Mouse (Mus musculus): Measurements from ENCODE around the gene Zdhhc9. TPM values are rescaled to one million over a fixed set of nuclear protein-coding genes. Genes with fewer than 3 reads are reported as not detected.

Gene Zdhhc9
- polyA plus RNA-seq, 1 experiment from 2014 or later, result 5.3 TPM

GRCm38 (mm10) chrX:48193235-48194152, 15.2 kb downstream of the Zdhhc9 start:
- H3K36me3 ChIP-seq (ENCODE audit: control insufficient read depth, insufficient read depth, low read length), result no peaks in the 10 kb centered on the region; the same call in 1 of the 2 replicates
- H3K4me1 ChIP-seq (ENCODE audit: control insufficient read depth, insufficient read depth, low read length), result no peaks in the 10 kb centered on the region
- no peak overlapping the region for H3K9ac ChIP-seq (ENCODE audit: low read depth, low read length)
- H3K27me3 ChIP-seq (ENCODE audit: control insufficient read depth, insufficient read depth, low read length), result no peaks in the 10 kb centered on the region
- no peak overlapping the region for H3K27ac ChIP-seq (ENCODE audit: low read depth, low read length)
- H3K4me3 ChIP-seq (ENCODE audit: low read length), result no peak overlapping the region
- 67% methylated on average over 14 of the region's 14 CpGs for WGBS
- peak; percentile 91 for ATAC-seq (ENCODE audit: low FRiP score, low TSS enrichment)
- H3K9me3 ChIP-seq (ENCODE audit: control insufficient read depth, low read length), result no peaks in the 10 kb centered on the region
- H3K4me2 ChIP-seq (replicated peaks; ENCODE audit: low read depth, low read length), result no peak overlapping the region

- no peak overlapping the region for H3K27ac ChIP-seq (ENCODE audit: low read depth, low read length)
- H3K4me2 ChIP-seq (replicated peaks; ENCODE audit: low read depth, low read length), result no peak overlapping the region
- no peaks in the 10 kb centered on the region; the same call in 1 of the 2 replicates for H3K36me3 ChIP-seq (ENCODE audit: control insufficient read depth, insufficient read depth, low read length)
- H3K9me3 ChIP-seq (ENCODE audit: control insufficient read depth, low read length), result no peaks in the 10 kb centered on the region
- H3K4me1 ChIP-seq (ENCODE audit: control insufficient read depth, insufficient read depth, low read length), result no peaks in the 10 kb centered on the region
- H3K27me3 ChIP-seq (ENCODE audit: control insufficient read depth, insufficient read depth, low read length), result no peaks in the 10 kb centered on the region
- H3K9ac ChIP-seq (ENCODE audit: low read depth, low read length), result no peak overlapping the region
- no peak for ATAC-seq (ENCODE audit: low FRiP score, low TSS enrichment)
- WGBS, result 85% methylated on average over 6 of the region's 6 CpGs
- no peak overlapping the region for H3K4me3 ChIP-seq (ENCODE audit: low read length)
These were observed 17.4 kb downstream of the Zdhhc9 start for GRCm38 (mm10) chrX:48191261-48191660.

GRCm38 (mm10) chrX:48184703-48185102, 24.0 kb downstream of the Zdhhc9 start:
- H3K27ac ChIP-seq (ENCODE audit: low read depth, low read length), result no peak overlapping the region
- no peak overlapping the region for H3K4me2 ChIP-seq (replicated peaks; ENCODE audit: low read depth, low read length)
- no peaks in the 10 kb centered on the region for H3K27me3 ChIP-seq (ENCODE audit: control insufficient read depth, insufficient read depth, low read length)
- H3K9ac ChIP-seq (ENCODE audit: low read depth, low read length), result no peak overlapping the region
- no peak overlapping the region for H3K4me3 ChIP-seq (ENCODE audit: low read length)
- no peak for ATAC-seq (ENCODE audit: low FRiP score, low TSS enrichment)
- no peaks in the 10 kb centered on the region for H3K4me1 ChIP-seq (ENCODE audit: control insufficient read depth, insufficient read depth, low read length)
- H3K36me3 ChIP-seq (ENCODE audit: control insufficient read depth, insufficient read depth, low read length), result no peaks in the 10 kb centered on the region
- H3K9me3 ChIP-seq (ENCODE audit: control insufficient read depth, low read length), result no peaks in the 10 kb centered on the region
- 81% methylated on average over 3 of the region's 3 CpGs for WGBS

GRCm38 (mm10) chrX:48181844-48182243, 26.8 kb downstream of the Zdhhc9 start:
- H3K36me3 ChIP-seq (ENCODE audit: control insufficient read depth, insufficient read depth, low read length), result no peaks in the 10 kb centered on the region; the same call in 1 of the 2 replicates
- H3K4me3 ChIP-seq (ENCODE audit: low read length), result no peak overlapping the region
- ATAC-seq (ENCODE audit: low FRiP score, low TSS enrichment), result no peak
- no peak overlapping the region for H3K27ac ChIP-seq (ENCODE audit: low read depth, low read length)
- H3K9me3 ChIP-seq (ENCODE audit: control insufficient read depth, low read length), result no peaks in the 10 kb centered on the region
- no peaks in the 10 kb centered on the region for H3K27me3 ChIP-seq (ENCODE audit: control insufficient read depth, insufficient read depth, low read length)
- 82% methylated on average over 6 of the region's 6 CpGs for WGBS
- no peak overlapping the region for H3K4me2 ChIP-seq (replicated peaks; ENCODE audit: low read depth, low read length)
- H3K9ac ChIP-seq (ENCODE audit: low read depth, low read length), result no peak overlapping the region
- no peaks in the 10 kb centered on the region for H3K4me1 ChIP-seq (ENCODE audit: control insufficient read depth, insufficient read depth, low read length)

GRCm38 (mm10) chrX:48170368-48170767, 38.3 kb downstream of the Zdhhc9 start:
- no peaks in the 10 kb centered on the region for H3K27me3 ChIP-seq (ENCODE audit: control insufficient read depth, insufficient read depth, low read length)
- H3K4me1 ChIP-seq (ENCODE audit: control insufficient read depth, insufficient read depth, low read length), result no peaks in the 10 kb centered on the region
- no peak overlapping the region for H3K9ac ChIP-seq (ENCODE audit: low read depth, low read length)
- H3K4me3 ChIP-seq (ENCODE audit: low read length), result no peak overlapping the region
- H3K36me3 ChIP-seq (ENCODE audit: control insufficient read depth, insufficient read depth, low read length), result no peaks in the 10 kb centered on the region; the same call in 1 of the 2 replicates
- 38% methylated on average over 1 of the region's 1 CpGs for WGBS
- no peak for ATAC-seq (ENCODE audit: low FRiP score, low TSS enrichment)
- H3K27ac ChIP-seq (ENCODE audit: low read depth, low read length), result no peak overlapping the region
- H3K4me2 ChIP-seq (replicated peaks; ENCODE audit: low read depth, low read length), result no peak overlapping the region
- no peaks in the 10 kb centered on the region for H3K9me3 ChIP-seq (ENCODE audit: control insufficient read depth, low read length)

GRCm38 (mm10) chrX:48169892-48170291, 38.8 kb downstream of the Zdhhc9 start:
- Histone ChIP-seq H3K9ac (ENCODE audit: low read depth, low read length) (no peak overlapping the region), H3K4me1 (ENCODE audit: control insufficient read depth, insufficient read depth, low read length) (no peaks in the 10 kb centered on the region), H3K4me2 (replicated peaks; ENCODE audit: low read depth, low read length) (no peak overlapping the region), H3K27ac (ENCODE audit: low read depth, low read length) (no peak overlapping the region), H3K36me3 (ENCODE audit: control insufficient read depth, insufficient read depth, low read length) (no peaks in the 10 kb centered on the region; the same call in 1 of the 2 replicates), H3K4me3 (ENCODE audit: low read length) (no peak overlapping the region), H3K27me3 (ENCODE audit: control insufficient read depth, insufficient read depth, low read length) (no peaks in the 10 kb centered on the region), H3K9me3 (ENCODE audit: control insufficient read depth, low read length) (no peaks in the 10 kb centered on the region)
- ATAC-seq (ENCODE audit: low FRiP score, low TSS enrichment), result no peak
- WGBS, result 80% methylated on average over 1 of the region's 1 CpGs

GRCm38 (mm10) chrX:48158229-48158919, 50.3 kb downstream of the Zdhhc9 start:
- no peak overlapping the region for H3K4me2 ChIP-seq (replicated peaks; ENCODE audit: low read depth, low read length)
- no peak overlapping the region for H3K4me3 ChIP-seq (ENCODE audit: low read length)
- ATAC-seq (ENCODE audit: low FRiP score, low TSS enrichment), result no peak
- H3K27me3 ChIP-seq (ENCODE audit: control insufficient read depth, insufficient read depth, low read length), result no peaks in the 10 kb centered on the region
- H3K36me3 ChIP-seq (ENCODE audit: control insufficient read depth, insufficient read depth, low read length), result no peaks in the 10 kb centered on the region
- 86% methylated on average over 11 of the region's 11 CpGs for WGBS
- H3K4me1 ChIP-seq (ENCODE audit: control insufficient read depth, insufficient read depth, low read length), result no peaks in the 10 kb centered on the region
- H3K27ac ChIP-seq (ENCODE audit: low read depth, low read length), result no peak overlapping the region
- H3K9me3 ChIP-seq (ENCODE audit: control insufficient read depth, low read length), result no peaks in the 10 kb centered on the region
- no peak overlapping the region for H3K9ac ChIP-seq (ENCODE audit: low read depth, low read length)

- Histone ChIP-seq H3K36me3 (ENCODE audit: control insufficient read depth, insufficient read depth, low read length) (no peaks in the 10 kb centered on the region), H3K4me3 (ENCODE audit: low read length) (no peak overlapping the region), H3K4me2 (replicated peaks; ENCODE audit: low read depth, low read length) (no peak overlapping the region), H3K4me1 (ENCODE audit: control insufficient read depth, insufficient read depth, low read length) (no peaks in the 10 kb centered on the region), H3K9ac (ENCODE audit: low read depth, low read length) (no peak overlapping the region), H3K27ac (ENCODE audit: low read depth, low read length) (no peak overlapping the region), H3K27me3 (ENCODE audit: control insufficient read depth, insufficient read depth, low read length) (no peaks in the 10 kb centered on the region), H3K9me3 (ENCODE audit: control insufficient read depth, low read length) (no peaks in the 10 kb centered on the region)
- WGBS, result 83% methylated on average over 8 of the region's 8 CpGs
- ATAC-seq (ENCODE audit: low FRiP score, low TSS enrichment), result no peak
These were observed 51.3 kb downstream of the Zdhhc9 start for GRCm38 (mm10) chrX:48157396-48157795.

- ATAC-seq (ENCODE audit: low FRiP score, low TSS enrichment), result no peak
- no peak overlapping the region for H3K9ac ChIP-seq (ENCODE audit: low read depth, low read length)
- H3K4me2 ChIP-seq (replicated peaks; ENCODE audit: low read depth, low read length), result no peak overlapping the region
- H3K4me1 ChIP-seq (ENCODE audit: control insufficient read depth, insufficient read depth, low read length), result no peaks in the 10 kb centered on the region
- no peak overlapping the region for H3K4me3 ChIP-seq (ENCODE audit: low read length)
- H3K36me3 ChIP-seq (ENCODE audit: control insufficient read depth, insufficient read depth, low read length), result no peaks in the 10 kb centered on the region
- no peaks in the 10 kb centered on the region for H3K27me3 ChIP-seq (ENCODE audit: control insufficient read depth, insufficient read depth, low read length)
- WGBS, result 89% methylated on average over 6 of the region's 6 CpGs
- no peaks in the 10 kb centered on the region for H3K9me3 ChIP-seq (ENCODE audit: control insufficient read depth, low read length)
- H3K27ac ChIP-seq (ENCODE audit: low read depth, low read length), result no peak overlapping the region
These were observed 53.2 kb downstream of the Zdhhc9 start for GRCm38 (mm10) chrX:48155489-48155888.
